Mouse (Mus musculus) mouse embryonic stem cell (cell line): ENCODE data around the gene Dtnbp1.

Source experiments
- in situ Hi-C, 2 experiments: fragments of 300-500 bp; cut with MboI; formaldehyde crosslinking; loops; 1 replicate in 1 of 2; 3 replicates in 1 of 2; pipeline ENCODE4 v1.14.3; 2019 to 2020; ENCODE audit warnings: low sequenced_read_pairs in 2 of 2, low pct_unique_long_range_greater_than_20kb in 1 of 2, mixed read lengths in 1 of 2; ENCODE audit not compliant: unreplicated experiment in 1 of 2

The Dtnbp1 gene

DNA sequence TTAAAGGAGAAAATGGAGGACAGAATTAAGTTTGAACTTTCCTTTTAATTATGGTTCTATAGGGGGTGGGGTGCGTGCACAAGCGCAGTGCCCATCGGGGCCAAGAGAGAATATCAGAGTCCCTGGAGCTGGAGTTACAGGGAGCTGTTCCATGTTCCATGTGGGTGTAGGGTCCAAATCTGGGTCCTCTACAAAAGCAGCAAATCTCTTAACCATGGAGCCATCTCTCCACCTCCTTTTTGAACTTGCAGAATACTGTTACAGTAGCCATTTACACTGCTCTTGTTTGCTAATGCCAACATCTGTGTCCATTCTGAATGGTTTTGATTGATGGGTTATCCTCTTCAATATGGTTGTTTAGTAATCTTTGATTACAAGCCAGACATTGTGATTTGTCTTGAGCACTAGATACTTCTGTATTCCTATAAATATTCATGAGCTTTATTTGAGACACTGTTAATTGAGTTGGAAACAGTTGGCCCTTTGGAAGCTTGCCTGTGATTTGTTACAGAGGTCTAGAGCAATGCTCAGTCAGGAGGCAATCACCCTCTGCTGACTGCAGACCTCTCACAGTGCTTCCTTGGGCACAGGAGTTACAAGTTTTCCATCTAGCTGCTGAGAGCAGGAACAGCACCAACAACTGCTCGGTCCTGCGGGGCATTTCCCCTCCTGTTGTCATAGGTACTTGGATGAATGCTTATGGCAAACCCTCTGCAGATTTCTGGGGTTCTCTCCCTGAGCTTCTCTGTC is 41.2 kb downstream of the Dtnbp1 start:
- in situ Hi-C loops = no loop called here

DNA sequence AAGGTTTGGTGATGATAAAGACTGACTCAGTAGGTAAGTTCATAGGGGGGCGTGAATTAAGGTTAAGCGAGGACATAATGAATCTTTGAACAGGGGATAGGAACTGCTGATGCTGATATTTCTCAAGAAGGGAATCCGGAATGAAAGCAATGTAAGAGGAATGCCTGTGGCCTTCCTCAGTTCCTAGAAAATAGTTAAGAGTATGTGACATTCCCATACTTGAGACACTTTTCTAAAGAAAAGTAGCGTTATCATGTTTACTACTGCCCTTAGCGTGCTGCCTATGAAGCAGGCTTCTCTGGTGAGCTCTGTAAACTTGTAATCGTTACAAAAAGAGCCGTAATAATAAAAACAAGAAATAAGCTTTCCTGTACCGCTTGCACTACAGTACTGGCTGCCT is 44.9 kb downstream of the Dtnbp1 start:
- in situ Hi-C loops = no loop called here

DNA sequence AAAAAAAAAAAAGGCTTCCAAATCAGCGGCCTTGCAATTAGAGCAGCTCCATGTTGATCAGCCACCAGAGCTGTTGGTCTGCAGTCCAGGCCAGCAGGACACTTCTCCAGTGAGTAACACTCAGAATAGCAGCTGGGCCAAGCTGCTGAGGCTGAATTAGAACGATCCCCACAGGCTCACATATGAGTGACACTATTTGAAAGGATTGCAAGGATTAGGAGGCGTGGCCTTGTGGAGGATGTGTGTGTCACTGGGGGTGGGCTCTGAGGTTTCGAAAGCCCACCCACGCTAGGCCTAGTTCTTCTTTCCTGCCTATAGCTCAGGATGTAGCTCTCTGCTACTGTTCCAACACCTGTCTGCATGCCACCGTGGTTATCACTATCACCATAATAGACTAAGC is 46.2 kb downstream of the Dtnbp1 start:
- in situ Hi-C loops = no loop called here

DNA sequence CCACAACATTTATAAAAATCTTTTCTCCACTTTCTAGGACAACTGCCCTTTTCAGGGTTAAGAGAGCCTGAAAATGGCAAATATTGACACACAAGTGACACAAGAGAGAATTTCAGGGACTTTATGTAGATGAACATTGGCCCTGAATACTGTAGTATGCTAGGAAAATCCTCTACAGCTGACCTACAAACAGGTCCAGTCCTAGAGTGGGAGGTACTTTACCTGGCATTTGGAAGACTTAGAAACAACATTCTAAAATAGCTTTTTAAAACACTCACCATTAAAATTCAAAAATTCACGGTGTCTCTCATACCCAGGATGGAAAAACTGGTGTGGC is 47.7 kb downstream of the Dtnbp1 start:
- in situ Hi-C loops = no loop called here

DNA sequence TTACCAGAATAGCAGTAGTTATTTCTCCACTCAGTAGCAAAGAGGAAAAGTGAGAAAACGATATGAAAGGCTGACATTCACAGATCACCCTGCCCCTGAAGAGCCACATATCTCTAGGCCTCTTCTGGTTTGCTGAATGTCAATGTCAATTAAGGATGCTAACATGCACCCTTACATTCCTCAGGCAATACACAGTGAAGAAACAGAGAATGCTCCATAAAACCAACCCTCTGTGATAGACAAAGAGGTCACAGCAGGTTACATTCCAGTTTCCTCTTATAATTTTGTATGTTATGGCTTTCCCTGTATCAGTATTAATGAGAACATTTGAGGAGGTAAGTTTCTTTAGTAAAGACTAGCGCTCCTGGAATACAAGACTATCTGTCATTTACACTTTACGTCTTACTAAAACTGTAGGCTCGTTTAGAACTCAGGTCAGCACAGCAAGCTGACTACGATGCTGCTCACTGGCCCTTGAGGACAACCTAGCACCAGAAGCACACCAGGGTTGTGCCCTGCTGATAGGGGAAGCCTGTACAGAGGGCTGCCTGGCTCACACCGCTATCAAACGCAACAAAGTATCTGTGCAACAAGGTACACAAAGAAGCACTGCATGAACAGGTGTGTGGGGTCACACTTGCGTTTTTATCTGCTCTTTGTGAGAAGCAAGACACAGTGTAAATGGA is 48.3 kb downstream of the Dtnbp1 start:
- in situ Hi-C loops = no loop called here

DNA sequence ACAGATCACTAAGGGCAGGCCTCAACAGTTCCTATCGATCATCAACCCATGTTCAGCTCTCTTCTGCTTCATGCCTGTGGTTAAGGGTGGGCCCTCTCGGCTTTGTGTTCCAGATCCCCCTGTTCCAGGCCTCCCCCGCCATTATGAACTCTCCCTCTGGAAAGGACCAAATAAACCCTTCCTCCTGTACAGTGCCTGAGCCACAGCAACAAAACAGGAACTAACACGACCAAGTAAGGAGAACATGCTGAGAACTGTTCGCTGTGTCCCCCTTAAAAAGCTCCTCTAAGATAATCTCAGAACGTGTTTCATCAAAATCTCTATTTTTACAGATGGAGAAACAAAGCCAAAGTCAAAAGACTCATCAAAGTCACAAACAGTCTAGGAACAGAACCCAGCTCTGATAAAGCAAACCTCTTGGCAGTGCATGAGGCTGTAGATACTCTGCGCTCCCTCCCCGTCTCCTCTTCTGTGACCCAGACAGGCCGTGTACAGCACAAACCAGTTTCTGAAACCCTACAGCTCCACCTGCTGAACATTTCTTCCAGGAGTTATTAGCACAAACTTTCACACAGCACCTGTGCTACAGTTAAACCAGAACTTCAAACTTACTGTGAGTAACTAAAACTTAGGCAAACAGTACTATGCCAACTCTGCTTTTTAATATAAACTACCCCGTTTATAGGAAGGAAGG is 49.4 kb downstream of the Dtnbp1 start:
- in situ Hi-C loops = no loop called here

DNA sequence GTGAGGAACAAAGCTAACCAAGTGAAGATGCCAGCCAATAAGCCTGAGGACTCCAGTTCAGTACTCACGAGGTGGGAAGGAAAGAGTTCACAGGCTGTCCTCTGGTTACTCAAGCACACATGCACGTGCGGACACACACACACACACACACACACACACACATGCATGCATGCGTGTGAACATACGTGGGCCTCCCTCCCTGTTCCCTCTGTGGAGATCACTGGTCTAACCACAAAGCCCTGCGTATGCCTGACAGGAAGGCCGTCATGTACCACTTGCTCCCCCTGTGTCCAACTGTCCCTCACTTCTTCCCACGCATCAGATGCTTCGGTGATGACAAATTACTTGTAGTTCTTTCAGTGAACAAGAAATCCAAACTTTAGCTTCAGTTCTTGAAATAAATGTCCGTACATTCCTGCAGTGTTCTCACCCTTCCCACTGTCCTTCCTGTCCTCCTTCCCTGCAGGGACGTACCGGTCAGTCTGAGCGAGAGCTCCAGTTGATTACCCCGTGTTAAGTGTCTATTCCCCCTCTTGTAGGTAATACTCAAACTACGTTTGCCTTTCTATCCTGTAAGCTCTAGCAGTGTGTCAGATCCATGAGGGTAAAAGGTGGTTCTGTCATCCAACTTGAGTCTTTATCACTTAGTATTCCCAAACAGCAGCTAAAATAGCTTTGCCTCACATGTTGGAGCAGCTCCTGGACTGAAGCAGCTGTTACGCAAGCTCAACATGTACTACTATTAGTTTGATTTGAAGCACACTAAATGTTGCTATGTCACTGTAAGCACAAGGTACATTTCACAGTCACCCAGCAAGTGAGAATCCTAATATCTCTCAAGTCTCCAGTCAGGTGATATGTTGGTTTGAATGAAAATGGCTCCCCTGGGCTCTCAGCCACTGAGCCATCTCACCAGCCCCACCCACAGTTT is 53.4 kb downstream of the Dtnbp1 start:
- in situ Hi-C loops = no loop called here

DNA sequence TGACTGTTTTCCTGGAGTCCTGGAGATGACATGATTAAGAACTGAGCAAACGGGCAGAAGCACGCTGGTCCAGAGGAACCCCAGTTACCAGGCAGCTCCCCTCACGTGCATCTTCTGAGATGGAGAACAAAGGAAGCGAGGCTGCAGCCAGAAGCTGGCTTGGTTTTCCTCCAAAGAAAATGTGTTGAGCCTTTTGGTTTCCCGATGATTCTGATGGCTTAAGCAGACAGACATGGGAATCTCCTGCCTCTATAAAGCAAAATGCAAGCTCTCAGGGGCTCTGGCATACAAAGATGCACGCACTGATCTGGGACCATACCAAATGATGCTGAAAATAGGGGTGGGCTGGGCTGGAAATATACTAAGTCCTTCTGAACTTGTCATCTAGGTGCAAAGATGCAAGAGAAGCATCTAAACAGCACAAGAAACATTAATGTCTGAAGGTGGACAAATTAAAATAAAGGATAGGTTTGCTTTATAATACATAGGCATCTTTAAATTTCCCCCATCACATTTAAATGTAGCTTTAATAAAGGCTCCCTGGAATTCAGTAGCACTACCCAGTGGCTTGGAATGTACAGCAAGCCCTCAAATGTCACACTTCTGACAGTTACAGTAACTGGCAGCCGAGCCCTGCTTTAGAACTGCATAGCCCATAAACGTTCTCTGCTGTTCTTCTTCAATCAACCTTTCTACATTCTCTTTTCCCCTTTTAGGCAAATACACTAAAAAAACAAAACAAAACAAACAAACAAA is 54.9 kb downstream of the Dtnbp1 start:
- in situ Hi-C loops = no loop called here

DNA sequence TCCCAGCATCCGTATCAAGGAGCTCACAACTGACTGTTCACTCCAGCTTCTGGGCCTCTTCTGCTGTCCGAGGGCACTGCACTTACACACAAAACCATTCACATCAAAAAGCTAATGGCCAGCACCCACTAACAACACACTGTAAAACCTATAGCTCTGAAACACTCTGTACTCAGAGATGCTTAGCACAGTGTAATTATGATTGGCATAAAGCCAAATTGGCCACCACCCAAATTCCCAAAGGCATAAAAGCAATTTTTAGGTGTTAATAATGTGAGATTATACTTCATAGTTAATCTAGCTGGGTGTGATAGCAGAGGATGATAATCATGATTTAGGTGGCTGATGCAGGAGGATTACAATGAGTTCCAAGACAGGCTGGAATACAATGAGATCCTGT is 58.3 kb downstream of the Dtnbp1 start:
- in situ Hi-C loops = no loop called here

DNA sequence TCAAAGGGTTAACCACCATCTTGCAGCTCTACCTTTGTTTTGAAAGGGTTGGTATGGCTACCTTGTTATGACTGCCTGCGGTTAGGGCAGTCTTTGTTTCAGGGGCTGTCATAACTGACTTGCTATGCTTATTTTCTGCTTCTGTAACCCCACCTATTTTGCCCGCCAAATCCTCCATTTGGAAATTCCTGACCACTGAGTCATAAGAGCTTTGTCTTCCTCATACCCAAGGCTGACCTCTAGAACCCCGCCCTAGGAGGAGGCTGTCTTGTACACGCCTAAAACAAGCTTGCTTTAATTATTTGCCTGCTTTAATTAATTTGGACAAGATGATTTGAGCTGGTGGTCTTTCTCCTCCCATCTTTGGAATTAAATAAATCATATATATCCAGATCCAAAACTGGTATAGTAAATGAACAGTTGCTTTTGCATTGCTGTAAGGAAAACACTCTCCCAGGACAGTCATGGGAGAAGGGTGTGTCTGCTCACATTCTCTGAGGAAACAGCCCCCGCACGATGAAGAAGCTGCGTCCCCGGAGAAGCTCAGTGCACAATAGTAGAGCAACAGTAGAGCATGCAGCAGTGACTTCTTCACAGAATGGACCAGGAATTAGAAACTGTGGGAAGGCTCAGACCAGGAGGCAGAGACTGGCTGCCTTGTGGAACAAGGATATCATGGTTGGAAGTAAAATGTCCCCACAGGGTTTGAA is 62.5 kb downstream of the Dtnbp1 start:
- in situ Hi-C loops = no loop called here

DNA sequence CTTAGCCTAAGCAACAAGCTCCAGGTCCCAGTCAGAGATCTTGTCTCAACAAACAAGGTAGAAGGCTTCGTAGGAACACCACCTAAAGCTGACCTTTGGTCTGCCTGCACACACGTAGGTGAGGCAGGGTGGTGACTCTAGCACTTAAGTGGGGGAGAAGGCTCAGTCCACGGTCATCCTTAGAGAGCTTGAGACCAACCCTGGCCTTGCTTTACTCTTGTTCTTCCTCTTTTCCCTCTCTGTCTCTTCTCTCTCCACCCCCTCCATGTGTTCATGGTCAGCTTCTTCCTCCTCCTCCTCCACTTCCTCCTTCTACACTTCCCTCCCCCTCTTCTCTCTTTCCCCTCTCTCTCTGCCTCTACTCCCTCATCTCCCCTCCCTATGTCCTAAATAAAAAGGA is 64.3 kb downstream of the Dtnbp1 start:
- in situ Hi-C loops = no loop called here

DNA sequence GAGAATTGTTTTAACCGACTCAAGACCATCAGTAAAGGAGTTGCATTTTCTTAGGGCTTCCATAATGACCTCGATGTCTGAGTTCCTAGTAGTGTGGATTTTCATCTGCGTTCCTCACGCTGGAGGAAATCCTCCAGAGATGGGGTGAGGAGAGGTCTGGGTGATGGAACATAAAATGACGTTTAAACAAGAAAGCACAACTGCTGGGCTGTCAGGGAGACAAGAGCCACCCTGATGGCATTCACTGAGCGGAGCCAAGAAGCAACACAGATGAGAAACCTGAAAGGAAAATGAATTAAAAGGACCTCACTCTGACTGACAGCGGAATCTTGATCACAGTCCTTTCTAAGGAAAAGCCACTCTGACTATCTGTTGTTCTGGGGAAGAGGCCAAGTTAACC is 68.4 kb downstream of the Dtnbp1 start:
- in situ Hi-C loops = no loop called here

DNA sequence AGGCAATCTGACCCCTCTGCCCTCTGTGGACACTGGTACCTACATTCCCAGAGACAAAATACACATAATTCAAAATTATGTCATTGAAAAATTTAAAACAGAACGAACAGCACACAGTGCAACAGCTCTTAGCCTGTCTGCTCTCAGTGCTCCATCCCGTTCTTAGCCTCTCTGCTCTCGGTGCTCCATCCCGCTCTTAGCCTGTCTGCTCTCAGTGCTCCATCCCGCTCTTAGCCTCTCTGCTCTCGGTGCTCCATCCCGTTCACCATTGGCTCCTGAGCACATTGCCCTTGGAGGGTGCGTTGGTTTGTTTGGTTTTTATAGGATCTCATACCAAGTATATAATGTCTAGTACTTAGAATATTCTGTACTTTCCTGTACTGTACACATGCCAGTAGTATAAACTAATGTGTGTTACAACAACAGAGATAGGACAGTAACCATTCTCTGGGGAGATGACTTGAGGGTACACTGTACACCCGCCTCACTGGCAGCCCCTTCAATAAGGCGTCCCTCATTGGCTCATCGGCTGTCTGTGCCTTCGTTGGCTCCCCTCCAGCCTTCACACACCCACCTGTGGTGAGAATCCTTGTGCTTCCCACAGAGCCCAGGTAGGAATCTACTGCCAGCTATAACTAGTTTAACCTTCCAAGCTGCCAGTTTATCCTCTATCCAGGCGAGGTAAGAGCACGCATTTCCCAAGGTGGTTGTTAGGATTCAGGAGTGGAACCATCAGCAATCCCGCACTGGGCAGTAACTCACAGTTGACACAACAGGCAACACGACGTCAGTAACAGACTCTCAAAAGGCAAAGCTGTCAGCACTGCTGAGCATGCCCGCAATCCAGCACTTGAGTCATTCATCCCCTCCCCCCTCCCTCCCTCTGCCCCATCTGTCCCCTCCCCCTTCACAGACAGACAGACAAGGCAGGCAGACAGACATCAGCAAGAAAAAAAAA is 69.4 kb downstream of the Dtnbp1 start:
- in situ Hi-C loops = no loop called here

DNA sequence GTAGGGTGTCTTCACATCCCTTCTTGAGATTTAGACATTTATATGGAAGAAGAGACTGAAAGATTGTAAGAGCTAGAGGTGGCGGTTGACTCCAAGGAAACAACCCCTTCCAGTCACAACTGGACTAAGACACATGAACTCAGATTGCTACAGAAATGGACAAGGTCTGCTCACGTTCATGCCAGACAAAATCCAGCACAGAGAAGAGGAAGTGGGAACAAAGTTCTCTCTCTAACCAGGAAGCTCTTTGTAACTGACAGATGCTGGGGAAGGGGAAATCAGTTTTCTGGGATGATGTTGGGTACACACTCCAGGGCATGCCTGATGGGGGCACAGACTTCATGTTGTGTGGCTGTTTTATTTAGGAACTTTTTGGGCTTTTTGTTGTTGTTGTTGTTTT is 75.6 kb downstream of the Dtnbp1 start:
- in situ Hi-C loops = no loop called here

DNA sequence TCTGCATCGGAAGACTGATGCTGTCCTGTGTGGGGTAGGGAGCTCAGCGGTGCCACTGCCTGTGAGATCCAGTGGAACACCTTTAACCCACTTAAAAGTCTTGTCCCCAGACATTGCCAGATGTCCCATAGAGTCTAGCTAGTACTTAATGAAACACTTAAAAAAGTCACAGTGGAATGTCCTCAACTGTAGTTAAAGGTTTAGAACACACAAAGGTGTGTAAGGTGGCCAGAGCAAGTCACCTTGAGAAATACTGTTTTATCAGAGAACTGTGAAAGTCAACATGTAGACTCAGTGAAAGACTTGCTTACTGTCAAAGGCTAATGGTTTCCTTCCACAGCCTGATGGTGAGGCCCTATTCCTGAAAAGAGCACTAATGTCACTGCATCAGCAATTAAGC is 76.8 kb downstream of the Dtnbp1 start:
- in situ Hi-C loops = no loop called here

DNA sequence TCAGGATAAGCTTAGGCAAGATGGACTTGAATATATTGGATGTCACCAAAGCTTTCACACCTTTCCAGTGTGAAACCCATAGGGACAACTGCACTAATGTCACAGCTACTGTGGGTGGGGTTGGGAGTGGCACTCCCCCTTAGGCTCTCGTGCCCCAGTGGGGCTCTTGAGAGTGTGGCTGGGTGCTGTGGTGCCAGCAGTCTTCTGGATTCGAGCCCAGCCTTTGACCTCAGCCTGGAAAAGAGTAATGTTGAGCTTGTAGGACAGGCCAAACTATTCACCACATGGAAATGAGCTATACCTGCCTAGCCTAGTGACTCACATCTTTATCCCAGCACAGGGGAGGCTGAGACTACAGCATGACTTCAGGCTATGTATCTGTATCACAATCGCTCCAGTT is 77.9 kb downstream of the Dtnbp1 start:
- in situ Hi-C loops = no loop called here

DNA sequence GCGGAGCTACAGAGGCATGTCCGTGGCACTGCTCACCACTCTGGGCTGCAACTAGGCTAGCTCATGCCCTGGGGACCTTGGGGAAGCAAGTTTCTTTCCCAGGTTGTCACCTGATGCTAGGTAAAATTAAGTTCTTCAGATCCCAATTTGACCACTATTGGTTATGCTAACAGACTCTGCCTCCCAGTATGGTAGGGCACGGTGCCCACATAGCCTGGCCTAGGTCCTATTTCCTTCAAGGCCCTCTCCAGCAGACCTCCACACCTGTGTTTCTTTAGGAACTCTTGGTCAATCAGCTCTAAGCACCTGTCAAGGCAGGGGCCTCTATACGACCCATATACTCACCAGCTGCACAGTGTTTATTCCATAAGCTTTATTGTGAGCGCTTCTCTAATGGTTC is 80.2 kb downstream of the Dtnbp1 start:
- in situ Hi-C loops = no loop called here
